Mouse (Mus musculus): ENCODE measurements around the gene Ypel2.

Ypel2 gene

DNA sequence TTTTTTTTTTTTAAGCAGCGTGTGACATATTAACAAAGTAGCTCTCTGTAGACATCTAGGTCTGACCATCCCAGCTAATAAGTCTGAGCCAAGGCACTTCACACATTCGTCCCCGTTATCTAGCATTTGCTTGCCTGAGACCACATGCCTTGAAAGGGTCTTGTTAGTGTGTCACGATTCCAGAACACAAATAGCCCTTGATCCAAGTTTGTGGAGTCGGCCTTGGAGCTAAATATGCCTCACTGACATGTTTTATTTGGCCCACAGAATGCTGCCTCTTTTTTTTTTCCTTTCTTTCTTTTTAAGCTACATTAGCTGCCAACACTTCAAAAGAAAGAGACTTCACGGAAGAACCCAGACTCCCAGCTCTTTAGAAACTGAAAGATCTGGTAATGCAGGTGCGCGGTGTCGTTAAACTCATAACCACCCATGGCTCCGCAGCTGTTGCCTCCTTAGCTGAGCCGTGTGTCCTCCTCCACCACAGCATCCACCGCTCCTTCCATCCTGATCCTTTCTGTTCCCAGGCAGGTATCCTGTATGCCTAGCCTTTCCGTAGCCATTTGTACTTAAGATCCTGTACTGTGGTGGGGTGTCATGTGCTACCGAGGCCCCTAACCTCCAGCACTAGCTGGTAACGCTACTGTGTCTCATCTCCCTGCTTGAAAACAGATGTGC lies 100.4 kb downstream of the Ypel2 start:
- DNase-seq = no peak
